ENCODE assay signal across 8 mouse cellular contexts in the genomic region with DNA sequence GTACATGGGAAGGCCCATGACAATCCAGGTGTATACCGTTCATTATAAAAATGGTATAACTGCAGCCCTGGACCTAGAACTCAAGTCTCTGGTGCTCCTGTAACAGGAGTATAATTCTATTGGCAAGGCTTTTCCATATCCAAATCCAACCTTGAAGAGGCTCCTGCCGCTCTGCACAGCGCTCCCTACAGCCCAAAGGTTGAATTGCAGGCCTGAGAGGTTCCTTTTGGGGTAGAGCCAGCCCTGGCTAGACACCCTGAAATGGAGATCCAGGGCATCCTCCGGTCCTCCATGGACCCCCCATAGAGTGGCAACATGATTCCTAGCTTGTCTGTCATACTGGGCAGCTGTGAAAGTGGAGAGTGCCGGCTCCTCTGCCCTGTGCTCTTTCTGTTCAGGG. TPM values are rescaled to one million over a fixed set of nuclear protein-coding genes. Genes with fewer than 3 reads are reported as not detected.
DNase-seq lines count a peak whose midpoint lies in the region; ATAC-seq and TF ChIP-seq lines count a peak whose summit lies in the region.

No protein-coding gene starts in this region.

- peaks cover 26% of the 10 kb centered on the region for H3K4me1 ChIP-seq in kidney, embryonic 15.5 days
- no peaks in the 10 kb centered on the region for H3K4me1 ChIP-seq in kidney, adult 2 months (ENCODE audit: control insufficient read depth, insufficient read depth, low read length)
- H3K4me1 ChIP-seq in bone marrow, adult 2 months (ENCODE audit: control insufficient read depth, insufficient read depth, low read length) = no peaks in the 10 kb centered on the region
- peaks cover 40% of the 10 kb centered on the region for H3K4me1 ChIP-seq in hindbrain, embryonic 14.5 days (replicated peaks; ENCODE audit: control insufficient read depth, insufficient read depth, low read length)
- H3K4me1 ChIP-seq in midbrain, postnatal 0 days (ENCODE audit: insufficient read depth, low read length) = peaks cover 16% of the 10 kb centered on the region; the same call in 1 of the 2 replicates

- no peak for ATAC-seq in kidney, embryonic 15.5 days (replicated peaks; ENCODE audit: low FRiP score)
- 0 out of 2 replicates have a peak, but pooled peaks have one; percentile 26 for ATAC-seq in hindbrain, embryonic 14.5 days (ENCODE audit: low FRiP score)
- ATAC-seq in midbrain, postnatal 0 days (ENCODE audit: low FRiP score) = no peak

- H3K9ac ChIP-seq in kidney, embryonic 15.5 days = no peak overlapping the region
- peak overlapping the region; percentile 32; the same call in 1 of the 2 replicates for H3K9ac ChIP-seq in hindbrain, embryonic 14.5 days
- no peak overlapping the region for H3K9ac ChIP-seq in midbrain, postnatal 0 days (replicated peaks; ENCODE audit: low read length, poor library complexity, severe bottlenecking)

- no peak overlapping the region for H3K27ac ChIP-seq in kidney, embryonic 15.5 days
- no peak overlapping the region for H3K27ac ChIP-seq in kidney, adult 2 months (ENCODE audit: insufficient read depth, low read depth, low read length)
- no peak overlapping the region for H3K27ac ChIP-seq in bone marrow, adult 2 months (ENCODE audit: control insufficient read depth, insufficient read depth, low read depth, low read length, poor library complexity)
- H3K27ac ChIP-seq in hindbrain, embryonic 14.5 days = peak overlapping the region; percentile 80
- peak overlapping the region; percentile 69; the same call in 1 of the 2 replicates for H3K27ac ChIP-seq in midbrain, postnatal 0 days (ENCODE audit: low read depth, low read length)

- 41% methylated on average over 5 of the region's 5 CpGs for WGBS in kidney, embryonic 15.5 days
- 61% methylated on average over 5 of the region's 5 CpGs for whole genome bisulfite sequencing in kidney, adult 2 months
- 64% methylated on average over 5 of the region's 5 CpGs for WGBS in bone marrow, adult 2 months
- 37% methylated on average over 5 of the region's 5 CpGs for WGBS in hindbrain, embryonic 14.5 days
- WGBS in midbrain, postnatal 0 days = 40% methylated on average over 5 of the region's 5 CpGs

- H3K27me3 ChIP-seq in kidney, embryonic 15.5 days = peaks cover 26% of the 10 kb centered on the region
- no peaks in the 10 kb centered on the region for H3K27me3 ChIP-seq in kidney, adult 2 months (replicated peaks; ENCODE audit: control insufficient read depth, insufficient read depth, low read length)
- H3K27me3 ChIP-seq in hindbrain, embryonic 14.5 days (ENCODE audit: control insufficient read depth, insufficient read depth, low read length) = no peaks in the 10 kb centered on the region
- H3K27me3 ChIP-seq in midbrain, postnatal 0 days (ENCODE audit: insufficient read depth, low read length) = no peaks in the 10 kb centered on the region

- no peak for TF ChIP-seq POLR2A in kidney, adult 2 months (IDR thresholded peaks at IDR 0.05; ENCODE audit: low read depth, low read length)
- no peak for TF ChIP-seq POLR2A in bone marrow, adult 2 months (IDR thresholded peaks at IDR 0.05; ENCODE audit: borderline replicate concordance, control insufficient read depth, low read depth, low read length)

- no peaks in the 10 kb centered on the region for H3K36me3 ChIP-seq in kidney, embryonic 15.5 days
- H3K36me3 ChIP-seq in kidney, adult 2 months (ENCODE audit: control insufficient read depth, insufficient read depth, low read length) = no peaks in the 10 kb centered on the region
- no peaks in the 10 kb centered on the region for H3K36me3 ChIP-seq in hindbrain, embryonic 14.5 days (replicated peaks; ENCODE audit: control insufficient read depth, insufficient read depth)
- H3K36me3 ChIP-seq in midbrain, postnatal 0 days (ENCODE audit: insufficient read depth, low read length) = no peaks in the 10 kb centered on the region

- H3K4me3 ChIP-seq in kidney, embryonic 15.5 days (replicated peaks) = no peak overlapping the region
- no peak overlapping the region for H3K4me3 ChIP-seq in kidney, adult 2 months (ENCODE audit: insufficient read depth, low read depth, low read length)
- no peak overlapping the region for H3K4me3 ChIP-seq in bone marrow, adult 2 months (replicated peaks; ENCODE audit: control insufficient read depth, low read depth, low read length)
- no peak overlapping the region for H3K4me3 ChIP-seq in hindbrain, embryonic 14.5 days (replicated peaks; ENCODE audit: low read length)
- H3K4me3 ChIP-seq in midbrain, postnatal 0 days (ENCODE audit: low read depth, low read length) = no peak overlapping the region

- DNase-seq in kidney, adult 2 months = no peak
- DNase-seq in hindbrain, embryonic 14.5 days (ENCODE audit: low spot score) = peak; percentile 49
- DNase-seq in midbrain, postnatal 0 days (ENCODE audit: low spot score) = no peak
- no peak for DNase-seq in urinary bladder, adult 18-20 months (ENCODE audit: low spot score in 2 of 2)
- no peak for DNase-seq in kidney, postnatal 14 days
- no peak for DNase-seq in left cerebral cortex, adult 11 months (ENCODE audit: low spot score)

- peak overlapping the region; percentile 31; the same call in 1 of the 2 replicates for H3K4me2 ChIP-seq in kidney, embryonic 15.5 days
- H3K4me2 ChIP-seq in hindbrain, embryonic 14.5 days (replicated peaks) = peak overlapping the region; percentile 8
- no peak overlapping the region for H3K4me2 ChIP-seq in midbrain, postnatal 0 days (ENCODE audit: low read depth, low read length, poor library complexity, severe bottlenecking)

- no peak for TF ChIP-seq CTCF in kidney, adult 2 months (conservative IDR thresholded peaks at IDR 0.05; ENCODE audit: insufficient read depth, insufficient read length, low read depth, low read length)
- peak; percentile 12; the same call in 1 of the 2 replicates for TF ChIP-seq CTCF in bone marrow, adult 2 months (IDR thresholded peaks at IDR 0.05; ENCODE audit: control insufficient read depth, insufficient read depth, low read length)
- peak; percentile 68 for TF ChIP-seq CTCF in midbrain, postnatal 0 days (IDR thresholded peaks at IDR 0.05)

- no peaks in the 10 kb centered on the region for H3K9me3 ChIP-seq in kidney, embryonic 15.5 days (replicated peaks)
- H3K9me3 ChIP-seq in hindbrain, embryonic 14.5 days (ENCODE audit: control insufficient read depth, low read length) = no peaks in the 10 kb centered on the region
- H3K9me3 ChIP-seq in midbrain, postnatal 0 days (ENCODE audit: low read length) = no peaks in the 10 kb centered on the region

RNA-seq across cellular contexts. Expression of a gene that starts 54.8 kb away (rescaled TPM):
- polyA plus RNA-seq in kidney, embryonic 15.5 days (2015; fragmentation: Nextera tagmentation; extraction: Ambion mirVana) = 45.0 and 49.4 TPM in 2 replicates
- polyA plus RNA-seq in kidney, adult 2 months (2012; rRNA removed) = 52.1 and 63.6 TPM in 2 replicates
- 2.2 and 6.6 TPM in 2 replicates for polyA plus RNA-seq in bone marrow, adult 2 months (2011; ENCODE audit: insufficient read depth, insufficient read length, low replicate concordance, missing spikeins)
- polyA plus RNA-seq in hindbrain, embryonic 14.5 days (2014; fragmentation: Nextera tagmentation; extraction: Ambion mirVana) = 47.1 and 51.7 TPM in 2 replicates
- 57.8 and 70.4 TPM in 2 replicates for total RNA-seq in midbrain, postnatal 0 days (2014; rRNA removed)
- polyA plus RNA-seq in midbrain, postnatal 0 days (2015; fragmentation: Nextera tagmentation; extraction: Ambion mirVana) = 51.9 and 53.6 TPM in 2 replicates

Comparison
In these comparisons a context has a peak if more than half of its experiments do, and no peak if none do; other contexts are left out.
1. H3K27ac ChIP-seq: peak in hindbrain, embryonic 14.5 days (single experiment) and midbrain, postnatal 0 days (single experiment); none in kidney, embryonic 15.5 days (single experiment), kidney, adult 2 months (single experiment) and bone marrow, adult 2 months (single experiment).